Mouse (Mus musculus) heart, embryonic 15.5 days (tissue): ENCODE data around the gene Hint2. TPM values are rescaled to one million over a fixed set of nuclear protein-coding genes. Genes with fewer than 3 reads are reported as not detected.

ENCODE experiments used
- ATAC-seq: fragments of 200-750 bp; cut with Nextera tagmentation; replicated peaks from 2 replicates; pipeline ENCODE4 v1.8.0; 2017; ENCODE audit warnings: low read depth, moderate TSS enrichment; ENCODE audit not compliant: insufficient number of reproducible peaks, insufficient read depth, low FRiP score
- H3K27ac ChIP-seq: fragments of 300-500 bp; sonication (generic); 2 replicates; pipeline ENCODE4 v1.5.1; 2015; ENCODE audit warnings: mild to moderate bottlenecking, inconsistent platforms
- H3K27me3 ChIP-seq: fragments of 300-500 bp; sonication (generic); 2 replicates; pipeline ENCODE4 v1.6.1; 2015; ENCODE audit warnings: inconsistent platforms
- H3K36me3 ChIP-seq: fragments of 300-500 bp; sonication (generic); 2 replicates; pipeline ENCODE4 v1.6.1; 2015; ENCODE audit warnings: mild to moderate bottlenecking, inconsistent platforms
- H3K4me1 ChIP-seq: fragments of 300-500 bp; sonication (generic); replicated peaks from 2 replicates; pipeline ENCODE4 v1.6.1; 2015; ENCODE audit warnings: inconsistent platforms
- H3K4me2 ChIP-seq: fragments of 300-500 bp; sonication (generic); 2 replicates; pipeline ENCODE4 v1.6.1; 2015; ENCODE audit warnings: inconsistent platforms, mild to moderate bottlenecking, moderate library complexity
- H3K4me3 ChIP-seq: fragments of 300-500 bp; sonication (generic); 2 replicates; pipeline ENCODE4 v1.5.1; 2015; ENCODE audit warnings: mild to moderate bottlenecking, inconsistent platforms
- H3K9ac ChIP-seq: fragments of 300-500 bp; sonication (generic); 2 replicates; pipeline ENCODE4 v1.6.1; 2015; ENCODE audit warnings: mild to moderate bottlenecking, inconsistent platforms
- H3K9me3 ChIP-seq: fragments of 300-500 bp; sonication (generic); replicated peaks from 2 replicates; pipeline ENCODE4 v1.6.1; 2016; ENCODE audit warnings: inconsistent platforms
- WGBS: fragments of 180-500 bp; shearing (Covaris S2); methylation state at CpG from one replicate; pipeline ENCODE4 v1.1.7; 2015; ENCODE audit warnings: mixed read lengths; 5-methylcytosine and 5-hydroxymethylcytosine counted together
- polyA plus RNA-seq: library from polyadenylated mRNA; unstranded; fragments of >200 nt; fragmentation: Nextera tagmentation; extraction: Ambion mirVana; gene quantifications from 2 replicates; pipeline ENCODE4 v1.2.1, GENCODE M21; 2015

Hint2 gene
- polyA plus RNA-seq, 1 experiment from 2014 or later: 188 TPM

- Histone ChIP-seq H3K27ac (peak within 1 kb of the TSS; percentile 83), H3K4me3 (peak within 1 kb of the TSS; percentile 78), H3K27me3 (peaks cover 7% of the 10 kb centered on the region; the same call in 1 of the 2 replicates), H3K36me3 (no peaks in the 10 kb centered on the region), H3K4me1 (peaks cover 42% of the 10 kb centered on the region), H3K9me3 (no peaks in the 10 kb centered on the region), H3K9ac (peak within 1 kb of the TSS; percentile 91), H3K4me2 (peak within 1 kb of the TSS; percentile 95)
- peak; percentile 59 for ATAC-seq
- 3% methylated on average over 44 of the region's 70 CpGs for WGBS
These were observed 25.0 kb downstream of the Hint2 start, which contains the start of gene Npr2 for GRCm38 (mm10) chr4:43631046-43631955. Npr2 (plus strand) TSS chr4:43631935.

DNA sequence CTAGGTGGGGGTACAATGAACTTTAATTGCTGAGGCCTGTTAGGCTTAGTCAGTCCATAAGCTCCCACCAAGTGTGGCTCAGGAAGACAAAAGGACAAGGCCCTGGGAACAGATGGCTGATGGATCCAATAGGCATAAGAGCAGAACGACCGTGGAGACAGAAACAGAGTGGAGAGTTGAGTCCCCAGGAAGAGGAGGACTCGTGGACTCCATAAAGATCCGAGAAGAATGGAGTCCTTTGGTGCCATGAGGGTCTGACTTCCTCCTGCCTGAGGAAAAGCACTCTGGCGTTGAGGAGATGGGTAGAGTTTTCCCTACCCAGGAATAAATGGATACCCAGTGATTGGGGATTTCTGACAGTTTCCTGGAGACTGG is 25.6 kb downstream of the Hint2 start:
- H3K27ac ChIP-seq: peak overlapping the region; percentile 83
- WGBS: 38% methylated on average over 5 of the region's 5 CpGs
- H3K4me1 ChIP-seq: peaks cover 42% of the 10 kb centered on the region
- H3K27me3 ChIP-seq: peaks cover 7% of the 10 kb centered on the region; the same call in 1 of the 2 replicates
- H3K4me2 ChIP-seq: peak overlapping the region; percentile 95
- ATAC-seq: no peak
- H3K4me3 ChIP-seq: peak overlapping the region; percentile 78; the same call in 1 of the 2 replicates
- H3K36me3 ChIP-seq: no peaks in the 10 kb centered on the region
- no peaks in the 10 kb centered on the region for H3K9me3 ChIP-seq
- H3K9ac ChIP-seq: no peak overlapping the region

- Histone ChIP-seq H3K4me2 (peak overlapping the region; percentile 49), H3K36me3 (no peaks in the 10 kb centered on the region), H3K4me1 (peaks cover 40% of the 10 kb centered on the region), H3K4me3 (peak overlapping the region; percentile 18; the same call in 1 of the 2 replicates), H3K9me3 (0 out of 2 replicates have a peak, but pooled peaks cover under 1% of the 10 kb centered on the region), H3K9ac (no peak overlapping the region), H3K27ac (peak overlapping the region; percentile 83), H3K27me3 (peaks cover 7% of the 10 kb centered on the region; the same call in 1 of the 2 replicates)
- 8% methylated on average over 5 of the region's 5 CpGs for WGBS
- ATAC-seq: peak; percentile 50
These were observed 26.2 kb downstream of the Hint2 start for GRCm38 (mm10) chr4:43630030-43630581.

DNA sequence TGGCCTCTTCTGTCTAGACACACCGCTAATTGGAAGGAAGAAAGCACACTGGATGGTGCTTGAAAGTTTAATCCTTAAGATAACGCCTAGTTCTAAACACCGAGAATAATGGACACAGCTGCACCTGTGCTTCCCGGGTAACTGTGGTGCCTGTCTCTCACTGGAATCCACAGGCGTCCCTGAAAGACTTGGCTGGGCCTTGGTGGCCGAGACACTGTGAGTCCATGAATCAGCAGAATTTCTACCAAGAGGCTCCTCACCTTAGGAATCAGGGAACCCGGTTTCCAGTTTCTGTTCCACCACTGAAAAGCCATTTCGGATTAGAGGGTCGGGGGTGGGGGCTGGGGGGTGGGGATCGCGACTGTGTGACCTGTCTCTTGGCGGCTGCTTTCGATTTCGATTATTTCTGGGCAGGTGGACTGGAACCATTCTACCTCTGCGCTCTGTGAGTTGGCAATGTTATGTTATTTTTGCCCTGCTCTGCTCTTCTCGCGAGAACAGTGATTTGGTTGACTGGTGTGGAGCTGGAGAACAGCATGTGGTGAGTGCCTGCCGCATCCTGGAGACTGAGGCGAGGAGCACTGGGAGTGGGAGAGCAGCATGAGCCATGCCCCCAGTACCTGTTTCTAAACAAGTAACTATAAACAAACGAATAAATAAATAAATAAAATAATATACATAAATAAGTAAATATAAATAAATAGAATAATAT is 27.0 kb downstream of the Hint2 start:
- H3K4me3 ChIP-seq: peak overlapping the region; percentile 10
- 44% methylated on average over 20 of the region's 20 CpGs for WGBS

DNA sequence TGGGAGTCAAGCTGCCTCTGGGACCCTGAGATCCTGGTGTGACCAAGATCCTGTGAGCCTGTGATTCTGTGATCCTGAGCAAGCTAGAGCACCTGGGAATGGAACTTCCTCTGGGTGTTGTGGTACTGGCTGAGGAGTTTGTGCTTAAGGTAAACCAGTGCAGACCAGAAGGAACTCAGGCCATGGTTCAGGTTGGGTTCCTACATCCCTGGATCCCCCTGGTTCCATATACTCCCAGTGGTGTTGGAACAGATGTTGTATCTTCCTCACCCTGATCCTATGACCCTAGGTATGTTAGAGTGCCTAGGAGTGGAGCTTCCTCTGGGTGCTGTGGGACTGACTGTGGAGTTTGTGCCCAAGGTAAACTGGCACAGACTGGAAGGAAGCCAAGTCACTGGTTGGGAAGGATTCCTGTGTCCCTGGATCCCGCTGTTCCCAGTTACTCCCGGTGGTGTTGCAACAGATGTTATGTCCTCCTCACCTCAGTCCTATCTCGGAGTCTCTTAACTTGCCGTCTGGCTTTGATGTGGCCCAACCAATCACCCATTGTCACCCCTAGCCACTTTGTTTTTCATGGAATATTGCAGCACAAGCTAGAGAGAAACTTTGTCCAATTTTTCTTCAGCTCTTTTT is 36.0 kb downstream of the Hint2 start:
- no peaks in the 10 kb centered on the region for H3K4me1 ChIP-seq
- no peaks in the 10 kb centered on the region for H3K36me3 ChIP-seq
- H3K4me3 ChIP-seq: no peak overlapping the region
- H3K27ac ChIP-seq: no peak overlapping the region
- H3K4me2 ChIP-seq: no peak overlapping the region
- WGBS: 59% methylated on average over 4 of the region's 4 CpGs
- H3K27me3 ChIP-seq: no peaks in the 10 kb centered on the region
- H3K9me3 ChIP-seq: 0 out of 2 replicates have a peak, but pooled peaks cover 2% of the 10 kb centered on the region
- H3K9ac ChIP-seq: no peak overlapping the region
- no peak for ATAC-seq

More for the DNA sequence above, 27.0 kb downstream of the Hint2 start:
- Histone ChIP-seq H3K4me2 (peak overlapping the region; percentile 47), H3K27me3 (peaks cover 7% of the 10 kb centered on the region; the same call in 1 of the 2 replicates), H3K27ac (no peak overlapping the region), H3K9me3 (0 out of 2 replicates have a peak, but pooled peaks cover 2% of the 10 kb centered on the region), H3K4me1 (peaks cover 34% of the 10 kb centered on the region), H3K9ac (no peak overlapping the region), H3K36me3 (no peaks in the 10 kb centered on the region)
- ATAC-seq: no peak

DNA sequence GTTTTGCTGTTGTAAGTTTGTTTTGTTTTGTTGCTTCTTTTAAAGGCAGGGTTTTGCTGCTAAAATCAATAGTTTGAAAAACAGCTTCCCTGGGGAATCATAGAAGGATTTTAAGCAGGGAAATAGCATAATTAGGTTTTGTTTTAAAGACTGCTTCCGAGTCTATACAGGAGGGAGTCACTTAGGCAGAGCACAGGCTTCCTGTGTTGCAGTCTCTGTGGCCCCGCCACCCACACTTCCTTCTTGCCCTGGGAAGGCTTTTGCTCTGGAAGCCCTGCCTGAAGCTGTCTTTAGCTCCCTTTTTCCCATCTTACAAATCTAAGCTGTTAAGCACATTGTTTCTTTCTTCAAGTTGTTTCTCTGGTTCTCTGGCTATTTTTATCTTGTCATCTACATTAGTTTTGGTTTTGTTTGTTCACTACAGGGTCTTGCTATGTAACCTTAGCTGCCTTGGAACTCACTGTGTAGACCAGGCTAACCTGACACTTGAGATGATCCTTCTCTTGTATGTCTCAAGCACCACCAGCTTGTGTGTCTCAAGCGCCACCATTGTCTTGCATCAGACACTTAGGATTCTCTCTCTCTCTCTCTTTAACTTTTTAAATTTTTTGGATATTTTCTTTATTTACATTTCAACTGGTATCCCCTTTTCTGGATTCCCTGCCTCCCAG is 43.1 kb downstream of the Hint2 start:
- 56% methylated on average over 3 of the region's 3 CpGs for WGBS
- Histone ChIP-seq H3K27ac (no peak overlapping the region), H3K4me3 (no peak overlapping the region), H3K36me3 (no peaks in the 10 kb centered on the region), H3K9ac (no peak overlapping the region), H3K9me3 (no peaks in the 10 kb centered on the region), H3K27me3 (no peaks in the 10 kb centered on the region), H3K4me2 (no peak overlapping the region), H3K4me1 (no peaks in the 10 kb centered on the region)
- no peak for ATAC-seq

DNA sequence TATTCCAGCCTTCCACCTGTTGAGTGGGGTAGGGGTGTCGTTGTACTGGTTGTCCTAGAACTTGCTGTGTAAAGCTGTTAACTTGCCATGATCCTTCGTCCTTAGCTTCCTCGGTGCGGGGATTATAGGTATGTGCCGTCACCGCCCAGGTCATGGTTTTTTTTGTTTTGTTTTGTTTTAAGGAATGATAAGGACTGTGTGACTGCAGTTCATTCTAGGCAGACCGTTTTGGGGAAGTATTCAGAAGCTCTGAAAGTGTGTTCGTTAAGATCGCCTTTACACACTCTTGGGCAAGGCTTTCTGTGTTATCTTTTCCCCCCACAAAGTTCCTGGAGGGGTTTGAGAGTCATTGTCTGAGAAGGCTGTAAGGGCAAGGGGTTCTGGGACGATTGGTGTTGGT is 43.7 kb downstream of the Hint2 start:
- H3K9ac ChIP-seq: no peak overlapping the region
- H3K27me3 ChIP-seq: no peaks in the 10 kb centered on the region
- H3K4me3 ChIP-seq: no peak overlapping the region
- WGBS: 56% methylated on average over 10 of the region's 10 CpGs
- no peak overlapping the region for H3K4me2 ChIP-seq
- no peaks in the 10 kb centered on the region for H3K4me1 ChIP-seq
- ATAC-seq: no peak
- H3K27ac ChIP-seq: no peak overlapping the region
- no peaks in the 10 kb centered on the region for H3K9me3 ChIP-seq
- H3K36me3 ChIP-seq: no peaks in the 10 kb centered on the region

- no peak for ATAC-seq
- Histone ChIP-seq H3K27me3 (0 out of 2 replicates have a peak, but pooled peaks cover 3% of the 10 kb centered on the region), H3K9me3 (no peaks in the 10 kb centered on the region), H3K9ac (no peak overlapping the region), H3K36me3 (no peaks in the 10 kb centered on the region), H3K4me1 (peaks cover 7% of the 10 kb centered on the region), H3K4me3 (no peak overlapping the region), H3K4me2 (no peak overlapping the region), H3K27ac (no peak overlapping the region)
- WGBS: 44% methylated on average over 9 of the region's 9 CpGs
These were observed 51.2 kb downstream of the Hint2 start for GRCm38 (mm10) chr4:43604751-43605685.
